Mouse (Mus musculus) megakaryocyte-erythroid progenitor cell, adult 5-6 weeks (primary cell): ENCODE data around the gene Trpm5. TPM values are rescaled to one million over a fixed set of nuclear protein-coding genes. Genes with fewer than 3 reads are reported as not detected.

ENCODE experiments used
- ATAC-seq: replicated peaks from 2 replicates; pipeline ENCODE4 v1.8.0; 2016; ENCODE audit warnings: mild to moderate bottlenecking, inconsistent platforms; ENCODE audit not compliant: severe bottlenecking, poor library complexity, low FRiP score, low TSS enrichment
- total RNA-seq, 2 experiments: library from RNA; stranded (forward) in 1 of 2; stranded (reverse) in 1 of 2; fragments of 200-1000, 215-1000 nt in 1 of 2; fragments of >200 nt in 1 of 2; fragmentation: Nextera tagmentation in 1 of 2; gene quantifications; 2 replicates each; pipeline ENCODE4 v1.2.3; 2014 to 2017

The Trpm5 gene
- total RNA-seq, 2 experiments from 2014 or later: 0.13 to 2.3 TPM

DNA sequence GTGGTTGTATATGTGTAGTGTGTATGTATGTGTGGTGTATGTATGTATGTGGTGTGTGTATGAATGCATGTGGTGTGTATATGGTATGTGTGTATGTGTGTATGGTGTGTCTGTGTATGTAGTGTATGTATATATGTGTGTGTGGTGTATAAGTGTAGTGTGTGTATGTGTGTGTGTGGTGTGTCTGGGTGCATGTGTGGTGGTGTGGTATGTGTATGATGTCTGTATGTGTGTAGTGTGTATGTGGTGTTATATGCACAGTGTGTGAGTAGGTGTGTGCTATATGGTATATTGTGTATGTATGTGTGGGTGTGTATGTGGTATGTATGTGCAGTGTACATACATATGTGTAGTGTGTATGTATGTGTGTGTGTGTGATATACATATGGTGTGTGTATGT is 74.4 kb downstream of the Trpm5 start:
- no peak for ATAC-seq

Other genes starting within 250 kb of the Trpm5 start
- not detected in 2 replicates for gene Th, start 163.5 kb downstream of the Trpm5 start, total RNA-seq (2014; fragmentation: Nextera tagmentation)
- not detected in 2 replicates for gene Th, start 163.5 kb downstream of the Trpm5 start, total RNA-seq (2017)
- not detected in 2 replicates for gene Ascl2, start 125.4 kb downstream of the Trpm5 start, total RNA-seq (2014; fragmentation: Nextera tagmentation)
- 0.99 TPM in 1 of 2 replicates, not detected in the other for gene Ascl2, start 125.4 kb downstream of the Trpm5 start, total RNA-seq (2017)
- 163 and 191 TPM in 2 replicates for gene Tspan32, start 89.6 kb downstream of the Trpm5 start, total RNA-seq (2014; fragmentation: Nextera tagmentation)
- gene Tspan32, start 89.6 kb downstream of the Trpm5 start, total RNA-seq (2017): 94.2 and 132 TPM in 2 replicates
- gene Cd81, start 41.9 kb downstream of the Trpm5 start, total RNA-seq (2014; fragmentation: Nextera tagmentation): 194 and 203 TPM in 2 replicates
- gene Cd81, start 41.9 kb downstream of the Trpm5 start, total RNA-seq (2017): 214 and 238 TPM in 2 replicates
- gene Tssc4, start 25.4 kb downstream of the Trpm5 start, total RNA-seq (2014; fragmentation: Nextera tagmentation): 36.9 and 58.7 TPM in 2 replicates
- gene Tssc4, start 25.4 kb downstream of the Trpm5 start, total RNA-seq (2017): 15.5 and 37.8 TPM in 2 replicates
- 0.46 TPM in 1 of 2 replicates, not detected in the other for gene Kcnq1, start 11.7 kb upstream of the Trpm5 start, total RNA-seq (2014; fragmentation: Nextera tagmentation)
- not detected in 2 replicates for gene Kcnq1, start 11.7 kb upstream of the Trpm5 start, total RNA-seq (2017)